Mouse (Mus musculus): Measurements from ENCODE around the gene Mamld1.

DNA sequence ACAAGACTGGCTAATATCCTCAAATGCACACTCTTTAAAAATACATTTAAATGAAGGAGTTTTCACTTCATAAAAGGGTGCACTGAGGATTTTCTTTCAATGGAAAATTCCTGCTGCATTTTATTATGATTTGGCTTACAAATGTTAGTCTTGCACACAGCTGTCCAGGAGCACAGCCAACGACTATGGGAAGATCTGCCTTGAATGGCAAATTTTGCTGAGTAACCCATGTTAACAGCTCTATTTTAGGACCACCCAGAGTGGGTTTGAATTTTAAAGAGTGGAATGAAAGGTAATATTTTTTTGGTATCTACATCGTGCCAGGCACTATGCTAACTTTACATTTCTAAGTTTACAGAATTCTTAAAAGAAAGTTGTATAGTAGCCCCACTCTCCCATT, 60.3 kb downstream of the Mamld1 start:
- TF ChIP-seq CTCF (conservative IDR thresholded peaks at IDR 0.05; ENCODE audit: low read length) = no peak
- no peak for TF ChIP-seq POU5F1 (IDR thresholded peaks at IDR 0.05; ENCODE audit: borderline replicate concordance, low read length)
- TF ChIP-seq NANOG (IDR thresholded peaks at IDR 0.05; ENCODE audit: borderline replicate concordance, low read length) = no peak

All from E14TG2a.4 (cell line).